Mouse (Mus musculus) forebrain, embryonic 14.5 days (tissue): Measurements from ENCODE around the gene Erich4. TPM values are rescaled to one million over a fixed set of nuclear protein-coding genes. Genes with fewer than 3 reads are reported as not detected.

Source experiments
- ATAC-seq: fragments of 200-750 bp; cut with Nextera tagmentation; 2 replicates; pipeline ENCODE4 v1.8.0; 2017; ENCODE audit warnings: mild to moderate bottlenecking, moderate library complexity
- DNase-seq: peaks from one replicate; pipeline ENCODE4 v3.0.0-alpha.2; 2015; ENCODE audit warnings: low spot score
- H3K27ac ChIP-seq: fragments of 300-500 bp; sonication (generic); 2 replicates; pipeline ENCODE4 v1.5.1; 2014; ENCODE audit warnings: low read depth, mild to moderate bottlenecking, control low read depth, low read length, moderate library complexity
- H3K27me3 ChIP-seq: fragments of 300-500 bp; sonication (generic); replicated peaks from 2 replicates; pipeline ENCODE4 v1.6.1; 2014; ENCODE audit warnings: low read length, control low read depth, mixed read lengths; ENCODE audit not compliant: control insufficient read depth, insufficient read depth
- H3K36me3 ChIP-seq: fragments of 300-500 bp; sonication (generic); 2 replicates; pipeline ENCODE4 v1.6.1; 2014; ENCODE audit warnings: low read length, control low read depth; ENCODE audit not compliant: control insufficient read depth, insufficient read depth
- H3K4me1 ChIP-seq: fragments of 300-500 bp; sonication (generic); 2 replicates; pipeline ENCODE4 v1.6.1; 2014; ENCODE audit warnings: antibody characterized with exemption, low read length, control low read depth; ENCODE audit not compliant: control insufficient read depth, insufficient read depth
- H3K4me2 ChIP-seq: fragments of 300-500 bp; sonication (generic); 2 replicates; pipeline ENCODE4 v1.6.1; 2014; ENCODE audit warnings: mild to moderate bottlenecking, control low read depth, low read length
- H3K4me3 ChIP-seq: fragments of 300-500 bp; sonication (generic); 2 replicates; pipeline ENCODE4 v1.5.1; 2014; ENCODE audit warnings: low read depth, low read length, control low read depth
- H3K9ac ChIP-seq: fragments of 300-500 bp; sonication (generic); 2 replicates; pipeline ENCODE4 v1.6.1; 2014; ENCODE audit warnings: mild to moderate bottlenecking, low read length, control low read depth, moderate library complexity
- H3K9me3 ChIP-seq: fragments of 300-500 bp; sonication (generic); replicated peaks from 2 replicates; pipeline ENCODE4 v1.6.1; 2016; ENCODE audit warnings: low read length, control low read depth, mixed read lengths; ENCODE audit not compliant: control insufficient read depth
- WGBS: fragments of 180-500 bp; shearing (Covaris S2); extraction: QIAGEN DNeasy Blood & Tissue Kit; methylation state at CpG from one replicate; pipeline ENCODE4 v1.1.7; 2014; 5-methylcytosine and 5-hydroxymethylcytosine counted together
- polyA plus RNA-seq: library from polyadenylated mRNA; unstranded; fragments of >200 nt; fragmentation: Nextera tagmentation; extraction: Ambion mirVana; gene quantifications from 2 replicates; pipeline ENCODE4 v1.2.1, GENCODE M21; 2014

Erich4 gene
- polyA plus RNA-seq, 1 experiment from 2014 or later, result not detected

- 34% methylated on average over 14 of the region's 14 CpGs for WGBS
- ATAC-seq (no peak), DNase-seq (no peak)
- Histone ChIP-seq H3K4me2 (no peak overlapping the region), H3K36me3 (no peaks in the 10 kb centered on the region), H3K4me3 (no peak overlapping the region), H3K9me3 (no peaks in the 10 kb centered on the region), H3K4me1 (no peaks in the 10 kb centered on the region), H3K9ac (no peak overlapping the region), H3K27me3 (no peaks in the 10 kb centered on the region), H3K27ac (no peak overlapping the region)
These were observed 29.4 kb upstream of the Erich4 start for GRCm38 (mm10) chr7:25645074-25645473.

- Histone ChIP-seq H3K4me2 (no peak overlapping the region), H3K36me3 (0 out of 2 replicates have a peak, but pooled peaks cover 3% of the 10 kb centered on the region), H3K9ac (no peak overlapping the region), H3K4me1 (no peaks in the 10 kb centered on the region), H3K4me3 (no peak overlapping the region), H3K9me3 (no peaks in the 10 kb centered on the region), H3K27me3 (no peaks in the 10 kb centered on the region), H3K27ac (no peak overlapping the region)
- no peak for DNase-seq
- ATAC-seq, result no peak
- WGBS, result 78% methylated on average over 4 of the region's 4 CpGs
These were observed 28.9 kb upstream of the Erich4 start for GRCm38 (mm10) chr7:25644631-25645030.

DNA sequence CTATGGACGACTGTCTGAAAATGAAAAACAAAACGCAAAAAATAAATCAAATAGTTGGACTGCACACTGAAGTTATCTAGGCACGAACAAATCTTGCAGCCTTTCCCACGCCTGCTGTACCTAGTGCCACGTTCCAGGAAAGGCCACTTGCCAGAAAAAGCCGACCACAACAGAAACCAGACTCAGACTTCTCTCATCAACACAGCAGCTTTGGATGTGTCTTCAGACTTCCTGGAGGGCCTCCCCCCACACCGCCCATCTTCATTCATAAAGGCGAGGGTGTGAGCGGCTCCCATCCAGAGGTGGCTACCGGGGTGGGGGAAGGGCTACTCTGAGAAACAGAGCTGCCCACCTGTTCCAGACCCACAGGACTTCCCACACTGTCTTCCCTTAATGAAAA lies 28.4 kb upstream of the Erich4 start:
- Histone ChIP-seq H3K4me1 (no peaks in the 10 kb centered on the region), H3K36me3 (0 out of 2 replicates have a peak, but pooled peaks cover 3% of the 10 kb centered on the region), H3K27ac (no peak overlapping the region), H3K4me3 (no peak overlapping the region), H3K27me3 (no peaks in the 10 kb centered on the region), H3K9ac (no peak overlapping the region), H3K9me3 (no peaks in the 10 kb centered on the region), H3K4me2 (no peak overlapping the region)
- ATAC-seq (no peak), DNase-seq (no peak)
- WGBS, result 75% methylated on average over 10 of the region's 10 CpGs

GRCm38 (mm10) chr7:25639754-25640153 lies 24.1 kb upstream of the Erich4 start:
- Histone ChIP-seq H3K4me1 (no peaks in the 10 kb centered on the region), H3K9me3 (no peaks in the 10 kb centered on the region), H3K36me3 (0 out of 2 replicates have a peak, but pooled peaks cover 23% of the 10 kb centered on the region), H3K27me3 (no peaks in the 10 kb centered on the region), H3K9ac (no peak overlapping the region), H3K4me2 (no peak overlapping the region), H3K27ac (no peak overlapping the region), H3K4me3 (no peak overlapping the region)
- DNase-seq (peak; percentile 17), ATAC-seq (no peak)
- 87% methylated on average over 4 of the region's 4 CpGs for WGBS

DNA sequence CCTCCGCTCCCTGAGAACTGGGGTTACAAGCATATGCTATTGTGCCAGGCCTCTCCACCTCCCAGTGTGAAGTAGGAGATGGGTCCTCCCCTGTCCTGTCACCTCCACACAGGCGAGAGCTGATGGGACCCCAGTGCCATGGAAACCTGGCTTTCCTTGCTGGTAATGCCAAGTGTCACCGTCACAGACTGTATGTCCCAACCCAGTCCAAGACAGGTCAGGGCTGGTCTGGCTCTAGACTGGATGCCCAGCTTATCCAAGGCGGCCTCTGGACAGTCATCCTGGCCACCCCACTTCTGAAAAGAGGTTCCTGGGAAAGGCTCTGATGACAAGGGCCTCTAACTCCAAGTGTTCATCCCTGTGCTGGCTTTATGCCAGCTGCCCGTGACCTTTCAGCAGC lies 21.4 kb upstream of the Erich4 start:
- no peaks in the 10 kb centered on the region for H3K27me3 ChIP-seq
- no peak overlapping the region for H3K4me2 ChIP-seq
- 90% methylated on average over 5 of the region's 5 CpGs for WGBS
- DNase-seq (no peak), ATAC-seq (no peak)
- H3K9me3 ChIP-seq, result no peaks in the 10 kb centered on the region
- no peak overlapping the region for H3K9ac ChIP-seq
- no peaks in the 10 kb centered on the region for H3K4me1 ChIP-seq
- no peak overlapping the region for H3K27ac ChIP-seq
- H3K4me3 ChIP-seq, result no peak overlapping the region
- H3K36me3 ChIP-seq, result peaks cover 38% of the 10 kb centered on the region

- 75% methylated on average over 3 of the region's 3 CpGs for WGBS
- Histone ChIP-seq H3K27ac (no peak overlapping the region), H3K9me3 (no peaks in the 10 kb centered on the region)
These were observed 20.7 kb upstream of the Erich4 start for GRCm38 (mm10) chr7:25636373-25636772.

DNA sequence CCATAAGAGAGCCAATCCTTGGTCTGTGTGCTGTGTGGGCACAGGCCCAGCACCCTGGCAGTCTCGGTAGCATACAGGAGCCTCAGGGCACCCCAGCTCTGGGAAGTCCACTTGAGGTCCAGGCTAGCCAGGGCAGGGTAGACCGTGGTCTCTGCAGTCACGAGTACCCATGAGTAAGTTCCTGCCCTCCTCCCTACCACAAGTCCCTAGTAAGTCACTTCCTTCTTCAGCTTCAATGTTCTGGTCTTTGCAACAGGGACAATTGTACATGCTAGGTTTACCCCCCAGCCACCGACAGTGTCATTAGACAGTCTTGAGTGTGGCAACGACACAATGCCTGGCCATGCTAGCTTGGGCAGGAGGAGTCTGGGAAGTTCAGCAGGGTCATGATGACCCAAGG lies 17.0 kb upstream of the Erich4 start:
- Histone ChIP-seq H3K4me3 (no peak overlapping the region), H3K9ac (no peak overlapping the region), H3K4me2 (no peak overlapping the region), H3K27me3 (no peaks in the 10 kb centered on the region), H3K4me1 (no peaks in the 10 kb centered on the region), H3K9me3 (no peaks in the 10 kb centered on the region), H3K27ac (no peak overlapping the region), H3K36me3 (peaks cover 57% of the 10 kb centered on the region)
- DNase-seq, result no peak
- no peak for ATAC-seq
- 89% methylated on average over 5 of the region's 5 CpGs for WGBS

More at GRCm38 (mm10) chr7:25636373-25636772, 20.7 kb upstream of the Erich4 start:
- DNase-seq (no peak), ATAC-seq (no peak)
- Histone ChIP-seq H3K4me3 (no peak overlapping the region), H3K4me2 (no peak overlapping the region), H3K36me3 (peaks cover 40% of the 10 kb centered on the region), H3K9ac (no peak overlapping the region), H3K27me3 (no peaks in the 10 kb centered on the region), H3K4me1 (no peaks in the 10 kb centered on the region)

DNA sequence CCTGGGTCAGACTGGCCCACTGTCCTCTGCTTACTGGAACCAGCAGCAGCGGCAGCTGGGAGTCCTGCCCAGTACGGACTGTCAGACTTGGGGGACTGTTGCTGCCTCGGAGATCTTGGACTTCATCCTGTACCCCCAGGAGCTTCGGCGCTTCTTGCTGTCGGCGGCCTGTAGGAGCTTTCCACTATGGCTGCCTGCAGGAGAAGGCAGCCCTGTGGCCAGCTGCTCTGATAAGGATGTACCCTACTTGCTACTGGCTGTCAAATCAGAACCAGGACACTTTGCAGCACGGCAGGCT lies 12.6 kb upstream of the Erich4 start:
- Histone ChIP-seq H3K9me3 (no peaks in the 10 kb centered on the region), H3K9ac (no peak overlapping the region), H3K4me3 (no peak overlapping the region), H3K4me2 (no peak overlapping the region), H3K27me3 (no peaks in the 10 kb centered on the region), H3K4me1 (no peaks in the 10 kb centered on the region; the same call in 1 of the 2 replicates), H3K36me3 (peaks cover 52% of the 10 kb centered on the region), H3K27ac (no peak overlapping the region)
- ATAC-seq (no peak), DNase-seq (no peak)
- 78% methylated on average over 8 of the region's 8 CpGs for WGBS

GRCm38 (mm10) chr7:25627431-25628322 lies 12.0 kb upstream of the Erich4 start:
- Histone ChIP-seq H3K27me3 (no peaks in the 10 kb centered on the region), H3K9ac (peak overlapping the region; percentile 25; the same call in 1 of the 2 replicates), H3K4me1 (no peaks in the 10 kb centered on the region; the same call in 1 of the 2 replicates), H3K9me3 (no peaks in the 10 kb centered on the region), H3K4me2 (peak overlapping the region; percentile 36), H3K27ac (no peak overlapping the region), H3K4me3 (no peak overlapping the region; the same call in 1 of the 2 replicates), H3K36me3 (peaks cover 51% of the 10 kb centered on the region)
- WGBS, result 20% methylated on average over 36 of the region's 38 CpGs
- DNase-seq (peak; percentile 29), ATAC-seq (peak; percentile 49)
